Mouse (Mus musculus): Measurements from ENCODE around the gene Nfib. TPM values are rescaled to one million over a fixed set of nuclear protein-coding genes. Genes with fewer than 3 reads are reported as not detected.

The Nfib gene
- total and polyA plus RNA-seq, 3 experiments: 0.04 to 0.11 (median 0.09) TPM

- H3K27me3 ChIP-seq (replicated peaks): no peaks in the 10 kb centered on the region
- H3K79me2 ChIP-seq (replicated peaks; ENCODE audit: control insufficient read depth, extremely low read depth, insufficient read depth, poor library complexity, severe bottlenecking): no peaks in the 10 kb centered on the region
- no peaks in the 10 kb centered on the region for H3K36me3 ChIP-seq (replicated peaks in 1 of 2; ENCODE audit: control insufficient read depth in 1 of 2, insufficient read depth in 1 of 2, low read length in 1 of 2)
- H3K4me1 ChIP-seq (ENCODE audit: control insufficient read depth in 1 of 2, insufficient read depth in 2 of 2): no peaks in the 10 kb centered on the region
- no peaks in the 10 kb centered on the region for H3K9me3 ChIP-seq (replicated peaks; ENCODE audit: low read length)
- TF ChIP-seq SMC3 (IDR thresholded peaks at IDR 0.05; ENCODE audit: low read depth, low read length): no peak
- TF ChIP-seq MEF2A (IDR thresholded peaks at IDR 0.05; ENCODE audit: borderline replicate concordance, low read depth, low read length): no peak
- no peak for TF ChIP-seq SIN3A (IDR thresholded peaks at IDR 0.05; ENCODE audit: low read length)
- no peak for TF ChIP-seq EP300 (IDR thresholded peaks at IDR 0.05; ENCODE audit: low read length)
- no peak for TF ChIP-seq ZKSCAN1 (IDR thresholded peaks at IDR 0.05; ENCODE audit: borderline replicate concordance, low read depth, low read length)
- TF ChIP-seq JUN (IDR thresholded peaks at IDR 0.05; ENCODE audit: insufficient read depth, low read depth, low read length): no peak
- no peak for TF ChIP-seq KAT2A (IDR thresholded peaks at IDR 0.05; ENCODE audit: insufficient replicate concordance, low read length)
- no peak overlapping the region for H3K4me2 ChIP-seq (ENCODE audit: insufficient read depth, low read depth, poor library complexity, severe bottlenecking)
- H3K9ac ChIP-seq (ENCODE audit: insufficient read depth, low read depth): no peak overlapping the region
- no peak overlapping the region for H3K4me3 ChIP-seq (replicated peaks in 1 of 3; ENCODE audit: low read depth in 2 of 3, low read length in 2 of 3, poor library complexity in 1 of 3)
- dilution Hi-C loops (cut with MboI; ENCODE audit: extremely low pct_ligation_motif_present, extremely low pct_unique_long_range_greater_than_20kb, low sequenced_read_pairs) (no loop called here), in situ Hi-C loops (cut with MboI; ENCODE audit: low pct_ligation_motif_present, low pct_unique_long_range_greater_than_20kb, low sequenced_read_pairs) (no loop called here)
- H3K27ac ChIP-seq (ENCODE audit: insufficient read depth, low read depth): no peak overlapping the region
- no peak for DNase-seq (ENCODE audit: extremely low read depth)
Observed at GRCm38 (mm10) chr4:82497671-82498631, 207.6 kb downstream of the Nfib start.

GRCm38 (mm10) chr4:82497141-82497566 is 208.4 kb downstream of the Nfib start:
- no peaks in the 10 kb centered on the region for H3K27me3 ChIP-seq (replicated peaks)
- H3K9me3 ChIP-seq (replicated peaks; ENCODE audit: low read length): no peaks in the 10 kb centered on the region
- H3K79me2 ChIP-seq (replicated peaks; ENCODE audit: control insufficient read depth, extremely low read depth, insufficient read depth, poor library complexity, severe bottlenecking): no peaks in the 10 kb centered on the region
- no peaks in the 10 kb centered on the region for H3K4me1 ChIP-seq (ENCODE audit: control insufficient read depth in 1 of 2, insufficient read depth in 2 of 2)
- no peak overlapping the region for H3K4me2 ChIP-seq (ENCODE audit: insufficient read depth, low read depth, poor library complexity, severe bottlenecking)
- H3K27ac ChIP-seq (ENCODE audit: insufficient read depth, low read depth): no peak overlapping the region
- DNase-seq (ENCODE audit: extremely low read depth): no peak
- in situ Hi-C loops (cut with MboI; ENCODE audit: low pct_ligation_motif_present, low pct_unique_long_range_greater_than_20kb, low sequenced_read_pairs): no loop called here
- dilution Hi-C loops (cut with MboI; ENCODE audit: extremely low pct_ligation_motif_present, extremely low pct_unique_long_range_greater_than_20kb, low sequenced_read_pairs): no loop called here
- no peaks in the 10 kb centered on the region for H3K36me3 ChIP-seq (replicated peaks in 1 of 2; ENCODE audit: control insufficient read depth in 1 of 2, insufficient read depth in 1 of 2, low read length in 1 of 2)
- H3K9ac ChIP-seq (ENCODE audit: insufficient read depth, low read depth): no peak overlapping the region
- no peak for TF ChIP-seq RCOR1 (conservative IDR thresholded peaks at IDR 0.05; ENCODE audit: low read depth, low read length)
- TF ChIP-seq HCFC1 (IDR thresholded peaks at IDR 0.05; ENCODE audit: low read depth, low read length): no peak
- H3K4me3 ChIP-seq (replicated peaks in 1 of 3; ENCODE audit: low read depth in 2 of 3, low read length in 2 of 3, poor library complexity in 1 of 3): no peak overlapping the region

GRCm38 (mm10) chr4:82496383-82496782 is 209.2 kb downstream of the Nfib start:
- in situ Hi-C loops (cut with MboI; ENCODE audit: low pct_ligation_motif_present, low pct_unique_long_range_greater_than_20kb, low sequenced_read_pairs): no loop called here

More at GRCm38 (mm10) chr4:82496383-82496782, 209.2 kb downstream of the Nfib start:
- H3K36me3 ChIP-seq (replicated peaks in 1 of 2; ENCODE audit: control insufficient read depth in 1 of 2, insufficient read depth in 1 of 2, low read length in 1 of 2): no peaks in the 10 kb centered on the region
- no peak overlapping the region for H3K4me2 ChIP-seq (ENCODE audit: insufficient read depth, low read depth, poor library complexity, severe bottlenecking)
- no peak overlapping the region for H3K9ac ChIP-seq (ENCODE audit: insufficient read depth, low read depth)
- H3K4me3 ChIP-seq (replicated peaks in 1 of 3; ENCODE audit: low read depth in 2 of 3, low read length in 2 of 3, poor library complexity in 1 of 3): no peak overlapping the region
- TF ChIP-seq ELF1 (IDR thresholded peaks at IDR 0.05; ENCODE audit: low read depth, low read length) (no peak), IRF4 (IDR thresholded peaks at IDR 0.05; ENCODE audit: low read depth, low read length) (no peak), TCF12 (IDR thresholded peaks at IDR 0.05; ENCODE audit: low read depth, low read length) (no peak), SIN3A (IDR thresholded peaks at IDR 0.05; ENCODE audit: low read length) (no peak), ZKSCAN1 (IDR thresholded peaks at IDR 0.05; ENCODE audit: borderline replicate concordance, low read depth, low read length) (no peak), RAD21 (IDR thresholded peaks at IDR 0.05; ENCODE audit: low read depth, low read length) (no peak), MXI1 (IDR thresholded peaks at IDR 0.05; ENCODE audit: low read depth, low read length) (no peak), JUN (IDR thresholded peaks at IDR 0.05; ENCODE audit: insufficient read depth, low read depth, low read length) (no peak), HCFC1 (IDR thresholded peaks at IDR 0.05; ENCODE audit: low read depth, low read length) (no peak), RCOR1 (conservative IDR thresholded peaks at IDR 0.05; ENCODE audit: low read depth, low read length) (no peak), CTCF (conservative IDR thresholded peaks at IDR 0.05 in 1 of 2, IDR thresholded peaks at IDR 0.05 in 1 of 2; ENCODE audit: low read depth in 2 of 2, low read length in 2 of 2) (no peak), POLR2AphosphoS2 (IDR thresholded peaks at IDR 0.05; ENCODE audit: low read depth, low read length) (no peak), ZC3H11A (IDR thresholded peaks at IDR 0.05; ENCODE audit: low read depth, low read length) (no peak), NRF1 (IDR thresholded peaks at IDR 0.05; ENCODE audit: low read depth, low read length) (no peak), BHLHE40 (IDR thresholded peaks at IDR 0.05; ENCODE audit: low read depth, low read length) (no peak)
- DNase-seq (ENCODE audit: extremely low read depth): no peak
- no peaks in the 10 kb centered on the region for H3K4me1 ChIP-seq (ENCODE audit: control insufficient read depth in 1 of 2, insufficient read depth in 2 of 2)
- no peaks in the 10 kb centered on the region for H3K27me3 ChIP-seq (replicated peaks)
- dilution Hi-C loops (cut with MboI; ENCODE audit: extremely low pct_ligation_motif_present, extremely low pct_unique_long_range_greater_than_20kb, low sequenced_read_pairs): no loop called here
- H3K27ac ChIP-seq (ENCODE audit: insufficient read depth, low read depth): no peak overlapping the region
- H3K79me2 ChIP-seq (replicated peaks; ENCODE audit: control insufficient read depth, extremely low read depth, insufficient read depth, poor library complexity, severe bottlenecking): no peaks in the 10 kb centered on the region
- no peaks in the 10 kb centered on the region for H3K9me3 ChIP-seq (replicated peaks; ENCODE audit: low read length)

Measured in CH12.LX (cell line).